Mouse (Mus musculus): ENCODE data around the gene Csn1s1.

Csn1s1 gene

GRCm38 (mm10) chr5:87665908-87666307 is at the start of gene Csn1s1:
Csn1s1 (plus strand) TSS chr5:87666208.
- no peak for DNase-seq (ENCODE audit: low spot score in 2 of 2)

- DNase-seq (ENCODE audit: low spot score in 2 of 2), result no peak
Observed at GRCm38 (mm10) chr5:87622681-87623080, 43.3 kb upstream of the Csn1s1 start.

- DNase-seq (ENCODE audit: low spot score in 2 of 2), result no peak
Observed at GRCm38 (mm10) chr5:87642787-87643186, 23.2 kb upstream of the Csn1s1 start.

GRCm38 (mm10) chr5:87699530-87699929 is 33.5 kb downstream of the Csn1s1 start, which contains the start of gene Csn2:
Csn2 (minus strand) TSS chr5:87699630.
- DNase-seq (ENCODE audit: low spot score in 2 of 2), result no peak

GRCm38 (mm10) chr5:87705891-87706290 is 39.9 kb downstream of the Csn1s1 start:
- no peak for DNase-seq (ENCODE audit: low spot score in 2 of 2)

Data from right cerebral cortex, postnatal 10 days (tissue).